Mouse (Mus musculus) heart, embryonic 15.5 days (tissue): ENCODE results near the gene Ppargc1a. TPM values are rescaled to one million over a fixed set of nuclear protein-coding genes. Genes with fewer than 3 reads are reported as not detected.
A peak's percentile ranks its signal among the peaks of the same experiment; 100 is the strongest.

Experiments used
- ATAC-seq: fragments of 200-750 bp; cut with Nextera tagmentation; replicated peaks from 2 replicates; pipeline ENCODE4 v1.8.0; 2017; ENCODE audit warnings: low read depth, moderate TSS enrichment; ENCODE audit not compliant: insufficient number of reproducible peaks, insufficient read depth, low FRiP score
- H3K27ac ChIP-seq: fragments of 300-500 bp; sonication (generic); 2 replicates; pipeline ENCODE4 v1.5.1; 2015; ENCODE audit warnings: mild to moderate bottlenecking, inconsistent platforms
- H3K27me3 ChIP-seq: fragments of 300-500 bp; sonication (generic); 2 replicates; pipeline ENCODE4 v1.6.1; 2015; ENCODE audit warnings: inconsistent platforms
- H3K36me3 ChIP-seq: fragments of 300-500 bp; sonication (generic); 2 replicates; pipeline ENCODE4 v1.6.1; 2015; ENCODE audit warnings: mild to moderate bottlenecking, inconsistent platforms
- H3K4me1 ChIP-seq: fragments of 300-500 bp; sonication (generic); replicated peaks from 2 replicates; pipeline ENCODE4 v1.6.1; 2015; ENCODE audit warnings: inconsistent platforms
- H3K4me2 ChIP-seq: fragments of 300-500 bp; sonication (generic); 2 replicates; pipeline ENCODE4 v1.6.1; 2015; ENCODE audit warnings: inconsistent platforms, mild to moderate bottlenecking, moderate library complexity
- H3K4me3 ChIP-seq: fragments of 300-500 bp; sonication (generic); 2 replicates; pipeline ENCODE4 v1.5.1; 2015; ENCODE audit warnings: mild to moderate bottlenecking, inconsistent platforms
- H3K9ac ChIP-seq: fragments of 300-500 bp; sonication (generic); 2 replicates; pipeline ENCODE4 v1.6.1; 2015; ENCODE audit warnings: mild to moderate bottlenecking, inconsistent platforms
- H3K9me3 ChIP-seq: fragments of 300-500 bp; sonication (generic); replicated peaks from 2 replicates; pipeline ENCODE4 v1.6.1; 2016; ENCODE audit warnings: inconsistent platforms
- WGBS: fragments of 180-500 bp; shearing (Covaris S2); methylation state at CpG from one replicate; pipeline ENCODE4 v1.1.7; 2015; ENCODE audit warnings: mixed read lengths; 5-methylcytosine and 5-hydroxymethylcytosine counted together
- polyA plus RNA-seq: library from polyadenylated mRNA; unstranded; fragments of >200 nt; fragmentation: Nextera tagmentation; extraction: Ambion mirVana; gene quantifications from 2 replicates; pipeline ENCODE4 v1.2.1, GENCODE M21; 2015

Ppargc1a gene
- polyA plus RNA-seq, 1 experiment from 2014 or later, result 66.0 TPM

GRCm38 (mm10) chr5:51537646-51538030 is 29.9 kb downstream of the Ppargc1a start:
- Histone ChIP-seq H3K4me2 (no peak overlapping the region), H3K4me1 (peaks cover 43% of the 10 kb centered on the region), H3K36me3 (no peaks in the 10 kb centered on the region), H3K9me3 (no peaks in the 10 kb centered on the region), H3K4me3 (no peak overlapping the region), H3K27ac (peak overlapping the region; percentile 65), H3K9ac (no peak overlapping the region), H3K27me3 (no peaks in the 10 kb centered on the region)
- no peak for ATAC-seq

- Histone ChIP-seq H3K27me3 (no peaks in the 10 kb centered on the region), H3K27ac (peak overlapping the region; percentile 65), H3K4me3 (no peak overlapping the region), H3K9ac (no peak overlapping the region), H3K4me1 (peaks cover 46% of the 10 kb centered on the region), H3K36me3 (no peaks in the 10 kb centered on the region), H3K4me2 (no peak overlapping the region), H3K9me3 (no peaks in the 10 kb centered on the region)
- 37% methylated on average over 7 of the region's 7 CpGs for WGBS
- no peak for ATAC-seq
Observed at GRCm38 (mm10) chr5:51537009-51537645, 30.4 kb downstream of the Ppargc1a start.

- H3K9ac ChIP-seq, result no peak overlapping the region
- no peaks in the 10 kb centered on the region for H3K27me3 ChIP-seq
- H3K4me2 ChIP-seq, result no peak overlapping the region
- H3K9me3 ChIP-seq, result no peaks in the 10 kb centered on the region
- 88% methylated on average over 1 of the region's 1 CpGs for WGBS
- H3K4me3 ChIP-seq, result no peak overlapping the region
- H3K4me1 ChIP-seq, result peaks cover 51% of the 10 kb centered on the region
- peak overlapping the region; percentile 42 for H3K27ac ChIP-seq
- ATAC-seq, result no peak
- H3K36me3 ChIP-seq, result no peaks in the 10 kb centered on the region
Observed at GRCm38 (mm10) chr5:51534456-51534855, 33.1 kb downstream of the Ppargc1a start.

- H3K27ac ChIP-seq, result peak overlapping the region; percentile 86
- 39% methylated on average over 1 of the region's 1 CpGs for WGBS
Observed at GRCm38 (mm10) chr5:51531286-51531685, 36.2 kb downstream of the Ppargc1a start.

GRCm38 (mm10) chr5:51529444-51529843 is 38.1 kb downstream of the Ppargc1a start:
- WGBS, result 32% methylated on average over 2 of the region's 2 CpGs
- Histone ChIP-seq H3K9me3 (no peaks in the 10 kb centered on the region), H3K27ac (peak overlapping the region; percentile 86), H3K4me3 (no peak overlapping the region), H3K27me3 (no peaks in the 10 kb centered on the region), H3K36me3 (no peaks in the 10 kb centered on the region), H3K4me1 (peaks cover 46% of the 10 kb centered on the region), H3K4me2 (0 out of 2 replicates have a peak overlapping the region, but pooled peaks have one; percentile 12), H3K9ac (no peak overlapping the region)
- ATAC-seq, result no peak

More at GRCm38 (mm10) chr5:51531286-51531685, 36.2 kb downstream of the Ppargc1a start:
- H3K9ac ChIP-seq, result no peak overlapping the region
- peaks cover 53% of the 10 kb centered on the region for H3K4me1 ChIP-seq
- 0 out of 2 replicates have a peak overlapping the region, but pooled peaks have one; percentile 2 for H3K4me2 ChIP-seq
- H3K36me3 ChIP-seq, result no peaks in the 10 kb centered on the region
- no peak overlapping the region for H3K4me3 ChIP-seq
- ATAC-seq, result no peak
- no peaks in the 10 kb centered on the region for H3K27me3 ChIP-seq
- no peaks in the 10 kb centered on the region for H3K9me3 ChIP-seq

DNA sequence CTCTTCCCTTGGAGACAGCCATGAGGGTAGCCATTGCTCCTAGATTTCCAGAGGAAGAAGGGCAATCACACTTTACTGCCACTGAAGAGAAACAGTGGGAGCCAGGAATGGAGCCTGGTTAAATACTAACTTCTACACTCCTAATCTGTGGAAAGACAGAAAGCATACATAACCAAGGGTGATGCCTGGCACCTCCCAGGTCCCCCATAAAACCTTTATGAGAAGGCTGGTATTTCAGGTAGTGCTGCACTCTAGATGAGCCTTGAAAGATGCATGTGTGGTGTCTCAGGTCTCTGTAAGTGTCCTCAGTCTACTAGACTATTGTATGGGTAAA is 39.4 kb downstream of the Ppargc1a start:
- peak overlapping the region; percentile 86 for H3K27ac ChIP-seq
- no peak overlapping the region for H3K9ac ChIP-seq
- H3K4me2 ChIP-seq, result no peak overlapping the region
- no peaks in the 10 kb centered on the region for H3K27me3 ChIP-seq
- H3K36me3 ChIP-seq, result no peaks in the 10 kb centered on the region
- H3K4me1 ChIP-seq, result peaks cover 46% of the 10 kb centered on the region
- no peak for ATAC-seq
- H3K9me3 ChIP-seq, result no peaks in the 10 kb centered on the region
- no peak overlapping the region for H3K4me3 ChIP-seq

- no peak overlapping the region for H3K4me3 ChIP-seq
- peaks cover 45% of the 10 kb centered on the region for H3K4me1 ChIP-seq
- H3K27ac ChIP-seq, result peak overlapping the region; percentile 86
- H3K4me2 ChIP-seq, result no peak overlapping the region
- no peaks in the 10 kb centered on the region for H3K9me3 ChIP-seq
- no peaks in the 10 kb centered on the region for H3K27me3 ChIP-seq
- no peaks in the 10 kb centered on the region for H3K36me3 ChIP-seq
- ATAC-seq, result no peak
- H3K9ac ChIP-seq, result no peak overlapping the region
- WGBS, result 50% methylated on average over 5 of the region's 5 CpGs
Observed at GRCm38 (mm10) chr5:51527498-51528164, 39.9 kb downstream of the Ppargc1a start.

GRCm38 (mm10) chr5:51525858-51526257 is 41.7 kb downstream of the Ppargc1a start:
- Histone ChIP-seq H3K9me3 (no peaks in the 10 kb centered on the region), H3K4me3 (no peak overlapping the region), H3K27me3 (no peaks in the 10 kb centered on the region), H3K9ac (no peak overlapping the region), H3K27ac (no peak overlapping the region), H3K4me2 (no peak overlapping the region), H3K4me1 (peaks cover 32% of the 10 kb centered on the region), H3K36me3 (no peaks in the 10 kb centered on the region)
- 88% methylated on average over 2 of the region's 2 CpGs for WGBS
- ATAC-seq, result no peak

DNA sequence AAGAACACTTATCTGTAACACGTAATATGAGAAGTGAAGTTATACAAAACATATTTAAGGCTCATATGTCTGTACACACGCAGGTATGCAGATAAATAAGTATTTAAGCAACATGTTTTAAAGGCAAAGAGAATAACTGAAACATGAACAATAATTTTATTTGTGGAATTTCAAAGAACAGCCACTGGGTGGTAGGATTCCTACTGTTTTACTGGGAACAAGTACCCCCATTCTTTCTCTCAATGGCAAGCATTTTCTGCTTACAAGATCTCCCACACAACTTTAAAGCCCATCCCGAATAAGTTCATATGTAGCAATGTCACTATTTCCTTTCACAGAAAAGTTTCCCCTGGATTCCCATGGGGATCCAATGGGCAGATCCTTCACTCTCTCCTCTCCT is 46.7 kb downstream of the Ppargc1a start:
- H3K36me3 ChIP-seq, result no peaks in the 10 kb centered on the region
- H3K4me2 ChIP-seq, result no peak overlapping the region
- H3K9ac ChIP-seq, result no peak overlapping the region
- no peak overlapping the region for H3K4me3 ChIP-seq
- 73% methylated on average over 3 of the region's 3 CpGs for WGBS
- peaks cover 17% of the 10 kb centered on the region for H3K4me1 ChIP-seq
- peak overlapping the region; percentile 6; the same call in 1 of the 2 replicates for H3K27ac ChIP-seq
- no peaks in the 10 kb centered on the region for H3K9me3 ChIP-seq
- ATAC-seq, result no peak
- H3K27me3 ChIP-seq, result no peaks in the 10 kb centered on the region

DNA sequence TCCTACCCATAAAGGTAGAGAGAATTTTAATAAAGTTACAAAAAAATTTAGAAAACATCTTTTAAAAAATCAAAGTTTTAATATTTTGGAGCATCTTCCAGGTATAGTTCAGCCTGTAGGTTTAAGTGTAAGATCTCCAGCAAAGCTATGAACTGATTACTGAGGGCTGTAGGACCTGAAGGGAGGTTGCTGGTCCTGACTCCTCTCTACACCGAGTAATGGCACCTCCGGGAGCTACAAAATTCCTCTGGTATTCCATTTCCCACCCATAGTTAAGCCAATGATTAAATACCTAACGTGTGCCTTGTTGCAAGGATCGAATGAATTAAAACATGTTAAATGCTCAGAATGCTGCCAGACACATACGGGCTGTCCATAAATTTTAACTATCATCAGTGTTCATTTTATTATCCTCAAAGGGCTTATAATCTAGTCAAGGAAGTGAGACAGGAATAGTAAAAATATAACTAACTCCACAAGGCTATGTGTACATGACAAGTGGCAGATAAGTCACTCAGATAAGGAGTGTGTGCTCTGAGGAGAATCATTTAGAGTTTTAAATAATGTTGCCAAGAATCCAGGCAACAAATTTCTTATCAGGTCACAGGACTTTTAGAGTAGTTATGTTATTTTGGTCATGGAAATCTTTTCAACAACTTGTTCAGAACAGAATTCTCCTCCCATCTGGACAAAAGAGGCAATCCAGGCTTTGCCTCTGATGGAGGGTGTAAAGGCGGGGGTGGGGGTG is 49.9 kb downstream of the Ppargc1a start:
- 28% methylated on average over 6 of the region's 6 CpGs for WGBS
- Histone ChIP-seq H3K9me3 (no peaks in the 10 kb centered on the region), H3K4me3 (no peak overlapping the region), H3K27me3 (no peaks in the 10 kb centered on the region), H3K36me3 (no peaks in the 10 kb centered on the region), H3K9ac (no peak overlapping the region), H3K4me1 (peaks cover 15% of the 10 kb centered on the region), H3K4me2 (0 out of 2 replicates have a peak overlapping the region, but pooled peaks have one; percentile 10), H3K27ac (peak overlapping the region; percentile 81)
- ATAC-seq, result peak; percentile 72

DNA sequence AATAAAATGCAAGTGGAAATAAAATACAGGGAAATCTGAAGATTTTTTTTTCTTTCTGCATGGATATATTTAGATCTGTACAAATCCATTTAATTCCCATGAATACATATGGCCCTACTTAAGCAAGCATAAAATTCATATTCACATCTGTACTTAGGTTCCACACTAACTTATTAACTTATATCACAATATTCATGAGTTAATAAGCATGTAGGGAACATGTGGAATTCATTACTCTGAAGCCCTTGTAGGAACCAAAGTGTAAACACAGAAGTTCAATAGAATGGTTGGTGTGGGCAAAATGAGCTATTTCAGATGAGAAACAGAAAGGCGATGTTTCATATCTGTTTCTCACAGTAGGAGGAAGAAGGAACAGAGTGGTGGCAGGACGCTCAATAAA is 62.9 kb downstream of the Ppargc1a start:
- H3K27ac ChIP-seq, result no peak overlapping the region
- no peak for ATAC-seq

More for the DNA sequence above, 62.9 kb downstream of the Ppargc1a start:
- no peak overlapping the region for H3K4me3 ChIP-seq
- no peaks in the 10 kb centered on the region for H3K27me3 ChIP-seq
- no peak overlapping the region for H3K4me2 ChIP-seq
- H3K36me3 ChIP-seq, result no peaks in the 10 kb centered on the region
- no peak overlapping the region for H3K9ac ChIP-seq
- no peaks in the 10 kb centered on the region for H3K9me3 ChIP-seq
- H3K4me1 ChIP-seq, result peaks cover 2% of the 10 kb centered on the region; the same call in 1 of the 2 replicates
- 69% methylated on average over 2 of the region's 2 CpGs for WGBS
